Mouse (Mus musculus): ENCODE measurements around the gene Mdga2. TPM values are rescaled to one million over a fixed set of nuclear protein-coding genes. Genes with fewer than 3 reads are reported as not detected.
A peak's percentile ranks its signal among the peaks of the same experiment; 100 is the strongest.

Gene Mdga2
- polyA plus RNA-seq, 1 experiment from 2014 or later = 43.2 TPM

DNA sequence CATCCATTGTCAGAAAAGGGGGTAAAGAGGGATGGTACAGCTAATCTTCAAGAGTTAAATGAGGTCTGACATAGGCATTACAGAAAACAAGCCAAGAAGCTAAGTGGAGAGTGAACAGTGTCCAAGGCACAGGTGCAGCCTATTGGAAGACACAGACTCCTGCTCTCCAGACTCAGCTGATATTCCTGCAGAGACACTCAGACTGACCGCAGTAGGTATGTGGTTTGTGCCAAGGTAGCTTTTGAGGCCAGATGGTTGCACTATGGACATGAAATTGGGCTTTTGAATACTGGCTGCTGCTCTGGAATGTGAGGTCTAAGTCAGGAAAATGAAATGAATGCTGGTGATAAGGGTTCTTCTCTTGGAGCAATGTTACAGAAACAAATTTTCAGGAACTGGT lies 44.2 kb downstream of the Mdga2 start:
- no peak for ATAC-seq (ENCODE audit: low read depth)
- H3K36me3 ChIP-seq (ENCODE audit: control insufficient read depth, insufficient read depth, low read length) = no peaks in the 10 kb centered on the region
- no peak overlapping the region for H3K4me3 ChIP-seq (ENCODE audit: low read depth, low read length)
- H3K4me1 ChIP-seq (ENCODE audit: control insufficient read depth, insufficient read depth, low read length) = no peaks in the 10 kb centered on the region
- H3K4me2 ChIP-seq (ENCODE audit: low read depth, low read length) = no peak overlapping the region
- 90% methylated on average over 1 of the region's 1 CpGs for WGBS
- H3K27me3 ChIP-seq (ENCODE audit: control insufficient read depth, insufficient read depth, low read length) = no peaks in the 10 kb centered on the region
- H3K9ac ChIP-seq (replicated peaks; ENCODE audit: low read depth, low read length) = no peak overlapping the region
- H3K9me3 ChIP-seq (ENCODE audit: control insufficient read depth, low read length) = no peaks in the 10 kb centered on the region
- H3K27ac ChIP-seq (ENCODE audit: low read depth, low read length) = no peak overlapping the region

DNA sequence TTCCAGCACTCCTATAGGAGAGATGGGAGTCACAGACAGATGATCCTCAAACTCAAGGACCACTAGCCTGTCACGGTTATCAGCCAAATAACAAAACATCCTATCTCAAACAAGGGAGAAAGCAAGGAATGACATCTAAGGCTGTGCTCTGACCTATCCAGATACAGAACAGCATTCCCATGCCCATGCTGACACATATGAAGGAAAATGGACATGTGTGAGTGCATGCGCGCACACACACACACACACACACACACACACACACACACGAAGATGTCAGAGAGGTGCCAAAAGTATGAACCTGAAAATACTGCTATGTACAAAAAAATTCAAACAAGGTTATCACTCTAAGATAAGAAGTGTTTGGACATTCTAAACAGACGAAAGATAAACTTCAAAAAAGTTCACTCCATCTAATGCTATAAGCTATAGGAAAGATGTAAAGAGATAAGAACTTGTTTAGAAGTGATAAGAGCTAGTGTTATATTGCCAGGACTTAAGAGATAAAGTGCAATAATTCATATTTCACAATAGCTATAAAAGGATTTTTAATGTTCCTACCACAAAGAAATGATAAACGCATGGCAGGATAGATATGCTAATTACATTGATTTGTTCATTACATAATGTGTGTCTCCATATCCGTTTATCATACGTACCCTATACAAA lies 65.6 kb downstream of the Mdga2 start:
- H3K4me1 ChIP-seq (ENCODE audit: control insufficient read depth, insufficient read depth, low read length) = no peaks in the 10 kb centered on the region
- H3K4me3 ChIP-seq (ENCODE audit: low read depth, low read length) = no peak overlapping the region
- H3K27me3 ChIP-seq (ENCODE audit: control insufficient read depth, insufficient read depth, low read length) = no peaks in the 10 kb centered on the region
- no peak for ATAC-seq (ENCODE audit: low read depth)
- H3K9me3 ChIP-seq (ENCODE audit: control insufficient read depth, low read length) = no peaks in the 10 kb centered on the region
- H3K4me2 ChIP-seq (ENCODE audit: low read depth, low read length) = no peak overlapping the region
- H3K36me3 ChIP-seq (ENCODE audit: control insufficient read depth, insufficient read depth, low read length) = no peaks in the 10 kb centered on the region
- no peak overlapping the region for H3K27ac ChIP-seq (ENCODE audit: low read depth, low read length)
- H3K9ac ChIP-seq (replicated peaks; ENCODE audit: low read depth, low read length) = no peak overlapping the region
- WGBS = 89% methylated on average over 8 of the region's 8 CpGs

DNA sequence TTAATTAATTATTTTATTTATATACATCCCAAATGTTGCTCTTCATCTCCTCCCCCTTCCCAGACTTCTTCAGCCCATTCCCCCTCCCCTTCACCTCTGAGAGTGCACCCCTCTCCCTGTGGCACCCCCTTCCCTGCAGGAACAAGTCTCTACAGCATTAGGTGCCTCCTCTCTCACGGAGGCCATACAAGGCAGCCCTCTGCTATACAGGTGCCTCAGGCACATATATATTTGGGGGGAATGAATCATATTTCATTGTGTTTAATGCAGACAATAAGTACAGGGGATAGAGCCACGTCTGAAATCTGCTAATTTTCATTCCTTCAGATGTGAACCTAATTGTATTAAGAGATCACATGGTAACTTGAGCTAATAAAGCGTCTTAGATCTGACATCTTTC lies 69.3 kb downstream of the Mdga2 start:
- Histone ChIP-seq H3K4me1 (ENCODE audit: control insufficient read depth, insufficient read depth, low read length) (no peaks in the 10 kb centered on the region), H3K4me3 (ENCODE audit: low read depth, low read length) (no peak overlapping the region), H3K27ac (ENCODE audit: low read depth, low read length) (no peak overlapping the region), H3K9me3 (ENCODE audit: control insufficient read depth, low read length) (no peaks in the 10 kb centered on the region), H3K4me2 (ENCODE audit: low read depth, low read length) (no peak overlapping the region), H3K9ac (replicated peaks; ENCODE audit: low read depth, low read length) (no peak overlapping the region), H3K27me3 (ENCODE audit: control insufficient read depth, insufficient read depth, low read length) (no peaks in the 10 kb centered on the region), H3K36me3 (ENCODE audit: control insufficient read depth, insufficient read depth, low read length) (no peaks in the 10 kb centered on the region)
- 62% methylated on average over 3 of the region's 3 CpGs for WGBS
- no peak for ATAC-seq (ENCODE audit: low read depth)

DNA sequence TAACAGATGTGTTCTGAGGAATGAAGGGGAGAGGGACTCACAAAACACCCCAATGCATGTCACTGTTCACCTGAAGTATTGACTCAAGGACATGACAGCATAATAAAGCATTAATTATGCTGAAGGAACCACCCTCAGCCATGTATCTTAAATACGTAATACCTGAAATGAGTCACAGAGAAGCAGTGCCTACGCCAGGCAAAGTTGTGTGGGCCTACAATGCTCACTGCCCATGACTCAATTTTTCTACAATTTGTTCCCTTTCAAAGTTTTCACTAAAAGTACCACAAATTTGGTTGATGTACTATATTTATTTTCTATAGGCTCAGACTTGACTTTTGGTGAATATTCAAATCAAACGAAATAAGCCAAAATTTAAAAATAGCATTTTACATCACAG lies 80.7 kb downstream of the Mdga2 start:
- Histone ChIP-seq H3K36me3 (ENCODE audit: control insufficient read depth, insufficient read depth, low read length) (no peaks in the 10 kb centered on the region), H3K9me3 (ENCODE audit: control insufficient read depth, low read length) (no peaks in the 10 kb centered on the region), H3K9ac (replicated peaks; ENCODE audit: low read depth, low read length) (no peak overlapping the region), H3K27ac (ENCODE audit: low read depth, low read length) (no peak overlapping the region), H3K27me3 (ENCODE audit: control insufficient read depth, insufficient read depth, low read length) (no peaks in the 10 kb centered on the region), H3K4me3 (ENCODE audit: low read depth, low read length) (no peak overlapping the region), H3K4me2 (ENCODE audit: low read depth, low read length) (no peak overlapping the region), H3K4me1 (ENCODE audit: control insufficient read depth, insufficient read depth, low read length) (no peaks in the 10 kb centered on the region)
- ATAC-seq (ENCODE audit: low read depth) = no peak
- 90% methylated on average over 3 of the region's 3 CpGs for WGBS

DNA sequence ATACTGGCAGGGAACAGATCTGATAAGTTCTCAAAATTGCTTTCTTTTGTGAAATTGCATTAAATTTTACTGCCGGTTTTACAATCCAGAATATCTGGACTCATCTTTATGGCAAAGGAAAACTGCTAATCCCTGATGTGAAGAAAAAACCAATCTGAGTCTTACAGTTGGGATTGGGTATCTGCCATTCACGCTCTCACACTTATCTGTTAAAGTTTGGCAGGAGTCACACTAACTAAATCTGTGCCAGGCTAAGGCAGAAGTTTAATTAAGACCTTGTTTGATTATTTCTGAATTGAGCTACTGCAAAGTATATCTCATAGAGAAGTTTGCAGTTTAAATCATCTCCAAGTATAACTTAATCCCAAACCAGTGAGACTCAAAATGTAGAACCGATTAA lies 82.2 kb downstream of the Mdga2 start:
- no peaks in the 10 kb centered on the region for H3K27me3 ChIP-seq (ENCODE audit: control insufficient read depth, insufficient read depth, low read length)
- no peak overlapping the region for H3K4me3 ChIP-seq (ENCODE audit: low read depth, low read length)
- no peak for ATAC-seq (ENCODE audit: low read depth)
- no peak overlapping the region for H3K27ac ChIP-seq (ENCODE audit: low read depth, low read length)
- no peaks in the 10 kb centered on the region for H3K36me3 ChIP-seq (ENCODE audit: control insufficient read depth, insufficient read depth, low read length)
- no peaks in the 10 kb centered on the region for H3K9me3 ChIP-seq (ENCODE audit: control insufficient read depth, low read length)
- H3K4me2 ChIP-seq (ENCODE audit: low read depth, low read length) = no peak overlapping the region
- H3K4me1 ChIP-seq (ENCODE audit: control insufficient read depth, insufficient read depth, low read length) = no peaks in the 10 kb centered on the region
- 94% methylated on average over 3 of the region's 3 CpGs for WGBS
- no peak overlapping the region for H3K9ac ChIP-seq (replicated peaks; ENCODE audit: low read depth, low read length)

DNA sequence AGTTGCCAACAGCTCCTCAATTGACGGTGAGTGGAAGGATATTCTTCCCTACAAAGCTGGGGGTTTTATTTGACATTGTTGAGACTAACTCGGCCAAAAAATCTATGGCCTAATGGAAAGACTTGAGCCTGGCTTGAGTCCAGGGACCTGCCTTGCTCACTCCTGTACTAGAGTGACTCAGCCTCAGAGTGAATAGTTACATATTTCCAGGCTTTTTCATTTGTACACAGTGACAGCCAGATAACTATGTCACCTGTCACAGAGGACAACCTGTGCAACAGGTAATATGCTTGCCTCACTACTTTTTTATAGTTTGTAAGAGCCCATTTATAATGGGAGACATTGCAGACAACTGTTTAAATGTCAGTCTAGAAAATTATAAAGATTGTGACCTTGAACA lies 94.9 kb downstream of the Mdga2 start:
- H3K27me3 ChIP-seq (ENCODE audit: control insufficient read depth, insufficient read depth, low read length) = no peaks in the 10 kb centered on the region
- H3K4me2 ChIP-seq (ENCODE audit: low read depth, low read length) = no peak overlapping the region
- no peaks in the 10 kb centered on the region for H3K9me3 ChIP-seq (ENCODE audit: control insufficient read depth, low read length)
- ATAC-seq (ENCODE audit: low read depth) = no peak
- H3K36me3 ChIP-seq (ENCODE audit: control insufficient read depth, insufficient read depth, low read length) = no peaks in the 10 kb centered on the region
- H3K27ac ChIP-seq (ENCODE audit: low read depth, low read length) = no peak overlapping the region
- no peaks in the 10 kb centered on the region for H3K4me1 ChIP-seq (ENCODE audit: control insufficient read depth, insufficient read depth, low read length)
- H3K9ac ChIP-seq (replicated peaks; ENCODE audit: low read depth, low read length) = no peak overlapping the region
- WGBS = 83% methylated on average over 2 of the region's 2 CpGs
- H3K4me3 ChIP-seq (ENCODE audit: low read depth, low read length) = no peak overlapping the region

DNA sequence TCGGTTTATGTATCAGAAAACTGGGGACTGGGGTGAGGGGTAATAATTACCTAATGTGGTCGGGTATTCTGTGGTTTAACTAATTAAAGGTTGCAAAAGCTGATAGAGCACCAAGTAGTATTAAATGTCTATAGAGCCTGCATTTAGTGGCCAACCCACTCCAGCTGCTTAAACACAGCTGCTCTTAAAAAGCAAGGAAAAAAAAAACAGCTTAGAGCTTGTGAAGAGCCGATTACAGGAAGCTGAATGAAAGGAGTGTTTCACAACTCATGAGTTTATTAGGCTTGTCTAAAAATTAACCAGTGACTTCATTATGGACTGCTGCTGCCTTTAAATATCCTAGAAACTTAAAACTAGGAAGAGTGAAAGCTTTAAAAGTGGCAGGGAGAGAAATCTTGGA lies 98.5 kb downstream of the Mdga2 start:
- Histone ChIP-seq H3K36me3 (ENCODE audit: control insufficient read depth, insufficient read depth, low read length) (no peaks in the 10 kb centered on the region), H3K9me3 (ENCODE audit: control insufficient read depth, low read length) (no peaks in the 10 kb centered on the region), H3K9ac (replicated peaks; ENCODE audit: low read depth, low read length) (no peak overlapping the region), H3K4me3 (ENCODE audit: low read depth, low read length) (no peak overlapping the region), H3K4me1 (ENCODE audit: control insufficient read depth, insufficient read depth, low read length) (no peaks in the 10 kb centered on the region), H3K27me3 (ENCODE audit: control insufficient read depth, insufficient read depth, low read length) (no peaks in the 10 kb centered on the region), H3K4me2 (ENCODE audit: low read depth, low read length) (no peak overlapping the region), H3K27ac (ENCODE audit: low read depth, low read length) (no peak overlapping the region)
- no peak for ATAC-seq (ENCODE audit: low read depth)
- 31% methylated on average over 3 of the region's 3 CpGs for WGBS

DNA sequence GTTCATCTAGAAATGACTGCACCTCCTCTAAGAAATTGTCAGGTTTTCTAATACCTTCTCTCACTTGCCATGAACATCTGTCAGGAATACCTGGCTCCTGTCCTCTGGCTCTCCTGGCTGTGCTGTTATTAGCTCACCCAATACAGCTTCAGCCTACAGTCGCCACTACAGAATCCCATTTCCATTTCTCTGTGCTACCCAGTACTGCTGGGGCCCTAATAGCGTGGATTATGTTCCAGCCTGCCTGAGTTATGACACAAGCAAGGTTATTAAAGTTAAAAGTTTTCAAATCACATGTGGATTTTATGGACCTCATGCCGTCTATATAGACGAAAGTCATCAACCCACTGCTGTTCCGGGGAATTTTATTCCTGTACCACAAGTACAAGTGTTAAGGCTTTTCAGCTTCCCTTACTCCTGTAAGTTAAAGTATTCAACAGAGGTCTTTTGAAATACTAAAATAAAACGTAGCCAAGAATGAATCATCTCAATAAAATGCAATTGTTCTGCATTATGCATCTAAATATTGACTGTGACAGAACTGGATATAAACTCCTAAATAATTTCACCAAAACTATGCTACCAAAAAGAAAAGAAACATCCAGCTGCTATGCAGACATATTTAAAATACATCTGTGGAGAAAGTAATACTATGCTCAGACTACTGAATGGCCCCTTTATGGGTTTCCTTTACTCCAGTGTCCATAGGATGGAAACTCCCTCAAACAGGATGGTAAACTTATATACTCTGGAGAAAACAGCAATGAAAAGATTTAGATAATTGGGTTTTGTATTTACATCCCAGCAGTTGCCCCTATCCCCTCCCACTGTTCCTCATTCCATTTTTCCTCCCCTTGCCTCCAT lies 103.5 kb downstream of the Mdga2 start:
- Histone ChIP-seq H3K36me3 (ENCODE audit: control insufficient read depth, insufficient read depth, low read length) (no peaks in the 10 kb centered on the region), H3K9me3 (ENCODE audit: control insufficient read depth, low read length) (no peaks in the 10 kb centered on the region), H3K27ac (ENCODE audit: low read depth, low read length) (no peak overlapping the region), H3K4me1 (ENCODE audit: control insufficient read depth, insufficient read depth, low read length) (no peaks in the 10 kb centered on the region), H3K27me3 (ENCODE audit: control insufficient read depth, insufficient read depth, low read length) (no peaks in the 10 kb centered on the region), H3K4me2 (ENCODE audit: low read depth, low read length) (no peak overlapping the region), H3K4me3 (ENCODE audit: low read depth, low read length) (no peak overlapping the region), H3K9ac (replicated peaks; ENCODE audit: low read depth, low read length) (no peak overlapping the region)
- WGBS = 61% methylated on average over 6 of the region's 6 CpGs
- ATAC-seq (ENCODE audit: low read depth) = peak; percentile 54; the same call in 1 of the 2 replicates

DNA sequence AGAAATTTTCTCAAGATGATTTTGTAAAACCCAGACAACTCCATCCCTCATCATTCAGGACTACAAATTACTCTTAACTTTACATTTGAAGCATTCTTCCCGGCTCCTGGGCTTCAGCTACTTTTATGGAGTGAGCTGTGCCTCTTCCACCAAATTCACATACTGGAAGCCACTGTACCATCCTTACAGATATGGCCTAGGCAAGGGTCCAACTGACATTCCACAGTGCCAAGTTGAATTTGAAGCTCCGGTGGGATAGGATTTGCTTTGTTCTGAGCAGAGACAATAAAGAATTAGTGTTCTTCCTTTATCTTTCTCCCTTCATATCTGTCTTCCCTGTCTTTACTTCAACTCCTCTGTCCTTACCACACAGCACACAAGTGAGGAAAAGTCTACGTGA lies 118.2 kb downstream of the Mdga2 start:
- no peak overlapping the region for H3K4me3 ChIP-seq (ENCODE audit: low read depth, low read length)
- no peaks in the 10 kb centered on the region for H3K9me3 ChIP-seq (ENCODE audit: control insufficient read depth, low read length)
- 86% methylated on average over 3 of the region's 3 CpGs for WGBS
- no peak overlapping the region for H3K9ac ChIP-seq (replicated peaks; ENCODE audit: low read depth, low read length)
- ATAC-seq (ENCODE audit: low read depth) = no peak
- H3K27me3 ChIP-seq (ENCODE audit: control insufficient read depth, insufficient read depth, low read length) = no peaks in the 10 kb centered on the region
- H3K27ac ChIP-seq (ENCODE audit: low read depth, low read length) = no peak overlapping the region
- H3K36me3 ChIP-seq (ENCODE audit: control insufficient read depth, insufficient read depth, low read length) = no peaks in the 10 kb centered on the region
- no peak overlapping the region for H3K4me2 ChIP-seq (ENCODE audit: low read depth, low read length)
- H3K4me1 ChIP-seq (ENCODE audit: control insufficient read depth, insufficient read depth, low read length) = no peaks in the 10 kb centered on the region

Data from neural tube, embryonic 14.5 days (tissue).